ENCODE assay signal across 9 mouse cellular contexts in the genomic region with DNA sequence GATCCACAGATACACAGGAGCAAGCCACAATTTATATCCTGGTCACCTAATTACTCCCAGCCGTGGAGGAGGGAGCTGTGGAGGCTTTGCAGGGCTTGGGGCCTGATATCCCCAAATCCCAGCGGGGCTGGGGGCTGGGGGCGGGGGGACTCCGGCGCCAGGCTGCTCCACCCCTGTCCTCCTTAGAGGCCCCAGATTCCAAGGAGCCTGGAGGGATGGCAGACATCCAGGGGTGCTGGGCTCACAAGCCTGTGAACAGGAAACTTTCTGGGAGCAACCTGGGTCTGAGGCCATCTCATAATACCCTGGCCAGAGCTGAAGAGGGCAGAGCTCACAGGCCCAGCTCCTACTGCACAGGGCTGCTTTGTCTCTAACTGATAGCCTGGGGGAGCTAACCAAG. TPM values are rescaled to one million over a fixed set of nuclear protein-coding genes. Genes with fewer than 3 reads are reported as not detected.
DNase-seq lines count a peak whose midpoint lies in the region; ATAC-seq and TF ChIP-seq lines count a peak whose summit lies in the region.
"Had no signal": no experiment of that assay in that cellular context is flagged by ENCODE, and none has a peak within 500 bp of the region (broad histone marks: within the 10 kb centered on the region; RNA-seq: fewer than 3 reads in every experiment).

No protein-coding gene starts in this region.

- no peak for TF ChIP-seq CTCF in hindbrain, postnatal 0 days (IDR thresholded peaks at IDR 0.05; ENCODE audit: low read depth)

- H3K4me3 ChIP-seq in hindbrain, embryonic 11.5 days (ENCODE audit: low read depth, low read length) = no peak overlapping the region
- H3K4me3 ChIP-seq in hindbrain, postnatal 0 days (ENCODE audit: low read length) = no peak overlapping the region
- no peak overlapping the region for H3K4me3 ChIP-seq in embryonic facial prominence, embryonic 12.5 days
- H3K4me3 ChIP-seq in limb, embryonic 14.5 days (replicated peaks; ENCODE audit: low read length) = no peak overlapping the region

- H3K4me2 ChIP-seq in hindbrain, embryonic 11.5 days (replicated peaks; ENCODE audit: low read depth, low read length) = no peak overlapping the region
- no peak overlapping the region for H3K4me2 ChIP-seq in hindbrain, postnatal 0 days (ENCODE audit: low read depth, low read length)
- H3K4me2 ChIP-seq in embryonic facial prominence, embryonic 12.5 days (replicated peaks) = peak overlapping the region; percentile 2
- 0 out of 2 replicates have a peak overlapping the region, but pooled peaks have one; percentile 2 for H3K4me2 ChIP-seq in limb, embryonic 14.5 days (replicated peaks; ENCODE audit: low read depth, low read length, severe bottlenecking)

- TF ChIP-seq POLR2A in limb, embryonic 14.5 days (IDR thresholded peaks at IDR 0.05; ENCODE audit: borderline replicate concordance, extremely low read depth, insufficient read depth, insufficient read length) = no peak

- no peak for ATAC-seq in hindbrain, embryonic 11.5 days (ENCODE audit: low FRiP score)
- no peak for ATAC-seq in hindbrain, postnatal 0 days
- 0 out of 2 replicates have a peak, but pooled peaks have one; percentile 7 for ATAC-seq in embryonic facial prominence, embryonic 12.5 days (ENCODE audit: insufficient number of reproducible peaks, insufficient read depth, low FRiP score, low TSS enrichment)
- no peak for ATAC-seq in limb, embryonic 14.5 days (ENCODE audit: low FRiP score, low read depth)
- ATAC-seq: Patski had no signal

- no peaks in the 10 kb centered on the region for H3K36me3 ChIP-seq in hindbrain, embryonic 11.5 days (ENCODE audit: control insufficient read depth, insufficient read depth, low read length)
- H3K36me3 ChIP-seq in hindbrain, postnatal 0 days (ENCODE audit: insufficient read depth, low read length) = no peaks in the 10 kb centered on the region
- H3K36me3 ChIP-seq in embryonic facial prominence, embryonic 12.5 days = no peaks in the 10 kb centered on the region
- H3K36me3 ChIP-seq in limb, embryonic 14.5 days (ENCODE audit: control insufficient read depth, insufficient read depth, low read length) = no peaks in the 10 kb centered on the region

- H3K9ac ChIP-seq in hindbrain, embryonic 11.5 days (ENCODE audit: low read depth, low read length) = peak overlapping the region; percentile 36; the same call in 1 of the 2 replicates
- H3K9ac ChIP-seq in hindbrain, postnatal 0 days (replicated peaks; ENCODE audit: low read length) = no peak overlapping the region
- 0 out of 2 replicates have a peak overlapping the region, but pooled peaks have one; percentile 30 for H3K9ac ChIP-seq in embryonic facial prominence, embryonic 12.5 days
- H3K9ac ChIP-seq in limb, embryonic 14.5 days (ENCODE audit: low read depth, low read length, severe bottlenecking) = no peak overlapping the region

- no peaks in the 10 kb centered on the region for H3K9me3 ChIP-seq in hindbrain, embryonic 11.5 days (ENCODE audit: control insufficient read depth, low read length)
- H3K9me3 ChIP-seq in hindbrain, postnatal 0 days (ENCODE audit: low read length) = no peaks in the 10 kb centered on the region
- H3K9me3 ChIP-seq in embryonic facial prominence, embryonic 12.5 days = no peaks in the 10 kb centered on the region
- no peaks in the 10 kb centered on the region for H3K9me3 ChIP-seq in limb, embryonic 14.5 days (ENCODE audit: control insufficient read depth, low read length)

- H3K27ac ChIP-seq in hindbrain, embryonic 11.5 days (ENCODE audit: low read depth, low read length) = peak overlapping the region; percentile 19; the same call in 1 of the 2 replicates
- H3K27ac ChIP-seq in hindbrain, postnatal 0 days = no peak overlapping the region
- H3K27ac ChIP-seq in embryonic facial prominence, embryonic 12.5 days = peak overlapping the region; percentile 83
- peak overlapping the region; percentile 53; the same call in 1 of the 2 replicates for H3K27ac ChIP-seq in limb, embryonic 14.5 days (replicated peaks; ENCODE audit: low read depth, low read length)

- DNase-seq in hindbrain, embryonic 11.5 days (ENCODE audit: low spot score) = no peak
- DNase-seq in hindbrain, postnatal 0 days (ENCODE audit: low spot score) = no peak
- DNase-seq in NIH3T3 (ENCODE audit: low read depth) = peak; percentile 43
- DNase-seq in limb, embryonic 14.5 days (ENCODE audit: low spot score) = no peak
- no peak for DNase-seq in natural killer cell, adult 2 months (ENCODE audit: low spot score in 2 of 2)
- DNase-seq in cerebellum, postnatal 4 days (ENCODE audit: low spot score in 2 of 2) = no peak
- DNase-seq: right cerebral cortex, postnatal 4 days had no signal

- peaks cover 20% of the 10 kb centered on the region for H3K4me1 ChIP-seq in hindbrain, embryonic 11.5 days (replicated peaks; ENCODE audit: control insufficient read depth, insufficient read depth, low read length)
- H3K4me1 ChIP-seq in hindbrain, postnatal 0 days (ENCODE audit: insufficient read depth, low read length) = peaks cover 24% of the 10 kb centered on the region
- peaks cover 84% of the 10 kb centered on the region for H3K4me1 ChIP-seq in embryonic facial prominence, embryonic 12.5 days
- peaks cover 76% of the 10 kb centered on the region for H3K4me1 ChIP-seq in limb, embryonic 14.5 days (ENCODE audit: control insufficient read depth, insufficient read depth, low read length)

- 37% methylated on average over 5 of the region's 5 CpGs for WGBS in hindbrain, embryonic 11.5 days
- 42% methylated on average over 5 of the region's 5 CpGs for WGBS in hindbrain, postnatal 0 days
- 15% methylated on average over 5 of the region's 5 CpGs for WGBS in embryonic facial prominence, embryonic 12.5 days
- WGBS in limb, embryonic 14.5 days = 15% methylated on average over 5 of the region's 5 CpGs

- peaks cover 3% of the 10 kb centered on the region for H3K27me3 ChIP-seq in hindbrain, embryonic 11.5 days (ENCODE audit: control insufficient read depth, insufficient read depth, low read length)
- H3K27me3 ChIP-seq in hindbrain, postnatal 0 days (ENCODE audit: insufficient read depth, low read length) = no peaks in the 10 kb centered on the region
- H3K27me3 ChIP-seq in embryonic facial prominence, embryonic 12.5 days = 0 out of 2 replicates have a peak, but pooled peaks cover 3% of the 10 kb centered on the region
- H3K27me3 ChIP-seq in limb, embryonic 14.5 days (ENCODE audit: control insufficient read depth, insufficient read depth, low read length) = no peaks in the 10 kb centered on the region
- H3K27me3 ChIP-seq: Patski had no signal

RNA-seq across cellular contexts. Expression of a gene that starts 54.2 kb away (rescaled TPM):
- polyA plus RNA-seq in hindbrain, embryonic 11.5 days (2014; fragmentation: Nextera tagmentation; extraction: Ambion mirVana) = 16.5 and 17.8 TPM in 2 replicates
- total RNA-seq in hindbrain, postnatal 0 days (2014; rRNA removed) = 37.5 and 48.3 TPM in 2 replicates
- 12.3 and 13.4 TPM in 2 replicates for polyA plus RNA-seq in hindbrain, postnatal 0 days (2015; fragmentation: Nextera tagmentation; extraction: Ambion mirVana)
- polyA plus RNA-seq in embryonic facial prominence, embryonic 12.5 days (2016; fragmentation: Nextera tagmentation; extraction: Ambion mirVana) = 10.6 and 12.3 TPM in 2 replicates
- polyA plus RNA-seq in limb, embryonic 14.5 days (2012; rRNA removed) = 32.6 and 43.9 TPM in 2 replicates
- 10.2 and 10.3 TPM in 2 replicates for polyA plus RNA-seq in limb, embryonic 14.5 days (2014; fragmentation: Nextera tagmentation; extraction: Ambion mirVana)

Comparison
In these comparisons a context has a peak if more than half of its experiments do, and no peak if none do; other contexts are left out.
1. H3K9ac ChIP-seq: peak in hindbrain, embryonic 11.5 days (single experiment) and embryonic facial prominence, embryonic 12.5 days (single experiment); none in hindbrain, postnatal 0 days (single experiment) and limb, embryonic 14.5 days (single experiment).
2. H3K4me2 ChIP-seq: peak in embryonic facial prominence, embryonic 12.5 days (single experiment) and limb, embryonic 14.5 days (single experiment); none in hindbrain, embryonic 11.5 days (single experiment) and hindbrain, postnatal 0 days (single experiment).